10 mouse cellular contexts compared by ENCODE assay signal in genomic region chr14:22679008-22679704, GRCm38 (mm10).
DNase-seq lines count a peak whose midpoint lies in the region; ATAC-seq and TF ChIP-seq lines count a peak whose summit lies in the region.
"Had no signal": no experiment of that assay in that cellular context is flagged by ENCODE, and none has a peak within 500 bp of the region (broad histone marks: within the 10 kb centered on the region; RNA-seq: fewer than 3 reads in every experiment).

No protein-coding gene starts in this region.

- H3K9ac ChIP-seq in midbrain, postnatal 0 days (replicated peaks; ENCODE audit: low read length, poor library complexity, severe bottlenecking): no peak overlapping the region
- no peak overlapping the region for H3K9ac ChIP-seq in forebrain, embryonic 16.5 days (replicated peaks; ENCODE audit: low read depth, low read length)
- no peak overlapping the region for H3K9ac ChIP-seq in stomach, embryonic 16.5 days (ENCODE audit: low read length)
- H3K9ac ChIP-seq: heart, embryonic 13.5 days; liver, embryonic 13.5 days had no signal

- no peak for TF ChIP-seq CTCF in midbrain, postnatal 0 days (IDR thresholded peaks at IDR 0.05)

- peaks cover 21% of the 10 kb centered on the region for H3K27me3 ChIP-seq in midbrain, embryonic 10.5 days (ENCODE audit: low read depth, poor library complexity, severe bottlenecking)
- H3K27me3 ChIP-seq in midbrain, postnatal 0 days (ENCODE audit: insufficient read depth, low read length): no peaks in the 10 kb centered on the region
- H3K27me3 ChIP-seq in forebrain, embryonic 16.5 days (replicated peaks; ENCODE audit: control insufficient read depth, insufficient read depth, low read length): 0 out of 2 replicates have a peak, but pooled peaks cover 9% of the 10 kb centered on the region
- H3K27me3 ChIP-seq in stomach, embryonic 16.5 days (ENCODE audit: control insufficient read depth, insufficient read depth, low read length): no peaks in the 10 kb centered on the region
- H3K27me3 ChIP-seq: liver, embryonic 13.5 days had no signal

- H3K4me2 ChIP-seq in midbrain, postnatal 0 days (ENCODE audit: low read depth, low read length, poor library complexity, severe bottlenecking): no peak overlapping the region
- H3K4me2 ChIP-seq in forebrain, embryonic 16.5 days (ENCODE audit: low read length): no peak overlapping the region
- H3K4me2 ChIP-seq in stomach, embryonic 16.5 days (ENCODE audit: low read depth, low read length): no peak overlapping the region
- H3K4me2 ChIP-seq: heart, embryonic 13.5 days; liver, embryonic 13.5 days had no signal

- no peak overlapping the region for H3K4me3 ChIP-seq in midbrain, embryonic 10.5 days
- no peak overlapping the region for H3K4me3 ChIP-seq in midbrain, postnatal 0 days (ENCODE audit: low read depth, low read length)
- no peak overlapping the region for H3K4me3 ChIP-seq in forebrain, embryonic 16.5 days (replicated peaks; ENCODE audit: low read length)
- no peak overlapping the region for H3K4me3 ChIP-seq in stomach, embryonic 16.5 days (replicated peaks; ENCODE audit: low read length)
- H3K4me3 ChIP-seq: heart, embryonic 13.5 days; liver, embryonic 13.5 days had no signal

- 74% methylated on average over 5 of the region's 5 CpGs for WGBS in midbrain, embryonic 10.5 days
- 53% methylated on average over 5 of the region's 5 CpGs for WGBS in midbrain, postnatal 0 days
- 24% methylated on average over 5 of the region's 5 CpGs for WGBS in forebrain, embryonic 16.5 days
- WGBS in stomach, embryonic 16.5 days: 67% methylated on average over 5 of the region's 5 CpGs

- no peaks in the 10 kb centered on the region for H3K9me3 ChIP-seq in midbrain, embryonic 10.5 days (replicated peaks)
- H3K9me3 ChIP-seq in midbrain, postnatal 0 days (ENCODE audit: low read length): no peaks in the 10 kb centered on the region
- H3K9me3 ChIP-seq in forebrain, embryonic 16.5 days (ENCODE audit: control insufficient read depth, low read length): no peaks in the 10 kb centered on the region
- no peaks in the 10 kb centered on the region for H3K9me3 ChIP-seq in stomach, embryonic 16.5 days (replicated peaks; ENCODE audit: control insufficient read depth, low read length)
- H3K9me3 ChIP-seq: heart, embryonic 13.5 days; liver, embryonic 13.5 days had no signal

- ATAC-seq in midbrain, postnatal 0 days (ENCODE audit: low FRiP score): no peak
- ATAC-seq in forebrain, embryonic 16.5 days: peak; percentile 49
- ATAC-seq in stomach, embryonic 16.5 days (ENCODE audit: insufficient read depth, low FRiP score): no peak

- peak; percentile 14 for DNase-seq in midbrain, embryonic 10.5 days (ENCODE audit: low spot score)
- DNase-seq in midbrain, postnatal 0 days (ENCODE audit: low spot score): no peak
- DNase-seq in kidney, postnatal 14 days: peak; percentile 15
- DNase-seq in cerebellum, postnatal 25 days: no peak
- no peak for DNase-seq in spleen, adult 18-20 months
- DNase-seq: cerebellum, adult 9-11 months; liver, embryonic 13.5 days had no signal

- peaks cover 19% of the 10 kb centered on the region for H3K4me1 ChIP-seq in midbrain, embryonic 10.5 days
- no peaks in the 10 kb centered on the region for H3K4me1 ChIP-seq in midbrain, postnatal 0 days (ENCODE audit: insufficient read depth, low read length)
- H3K4me1 ChIP-seq in forebrain, embryonic 16.5 days (replicated peaks; ENCODE audit: control insufficient read depth, insufficient read depth, low read length): peaks cover 11% of the 10 kb centered on the region
- H3K4me1 ChIP-seq in stomach, embryonic 16.5 days (ENCODE audit: control insufficient read depth, insufficient read depth, low read length): no peaks in the 10 kb centered on the region
- H3K4me1 ChIP-seq: liver, embryonic 13.5 days had no signal

- H3K36me3 ChIP-seq in midbrain, embryonic 10.5 days: no peaks in the 10 kb centered on the region
- H3K36me3 ChIP-seq in midbrain, postnatal 0 days (ENCODE audit: insufficient read depth, low read length): no peaks in the 10 kb centered on the region
- no peaks in the 10 kb centered on the region for H3K36me3 ChIP-seq in forebrain, embryonic 16.5 days (ENCODE audit: control insufficient read depth, insufficient read depth)
- no peaks in the 10 kb centered on the region for H3K36me3 ChIP-seq in stomach, embryonic 16.5 days (ENCODE audit: control insufficient read depth, insufficient read depth, low read length)
- H3K36me3 ChIP-seq: heart, embryonic 13.5 days; liver, embryonic 13.5 days had no signal

- H3K27ac ChIP-seq in midbrain, embryonic 10.5 days (replicated peaks): peak overlapping the region; percentile 67
- no peak overlapping the region for H3K27ac ChIP-seq in midbrain, postnatal 0 days (ENCODE audit: low read depth, low read length)
- no peak overlapping the region for H3K27ac ChIP-seq in forebrain, embryonic 16.5 days (ENCODE audit: low read length)
- 0 out of 2 replicates have a peak overlapping the region, but pooled peaks have one; percentile 56 for H3K27ac ChIP-seq in stomach, embryonic 16.5 days (ENCODE audit: low read length)
- H3K27ac ChIP-seq: heart, embryonic 13.5 days; liver, embryonic 13.5 days had no signal

Comparison
In these comparisons a context has a peak if more than half of its experiments do, and no peak if none do; other contexts are left out.
1. DNase-seq: peak in midbrain, embryonic 10.5 days (single experiment) and kidney, postnatal 14 days (single experiment); none in midbrain, postnatal 0 days (single experiment), cerebellum, postnatal 25 days (0 of 2) and spleen, adult 18-20 months (0 of 2).
2. H3K27ac ChIP-seq: peak in midbrain, embryonic 10.5 days (single experiment) and stomach, embryonic 16.5 days (single experiment); none in midbrain, postnatal 0 days (single experiment) and forebrain, embryonic 16.5 days (single experiment).